Mouse (Mus musculus) urinary bladder, postnatal 4 days (tissue): ENCODE data around the gene 2310050C09Rik.

Experiments used
- DNase-seq, 2 experiments: peaks; one replicate each; pipeline ENCODE4 v3.0.0; 2021 to 2022; ENCODE audit warnings: low spot score in 2 of 2

The 2310050C09Rik gene

GRCm38 (mm10) chr3:92870116-92870515, at the start of gene 2310050C09Rik:
Gene 2310050C09Rik, minus strand, starts transcription at chr3:92870216.
- DNase-seq = no peak

DNA sequence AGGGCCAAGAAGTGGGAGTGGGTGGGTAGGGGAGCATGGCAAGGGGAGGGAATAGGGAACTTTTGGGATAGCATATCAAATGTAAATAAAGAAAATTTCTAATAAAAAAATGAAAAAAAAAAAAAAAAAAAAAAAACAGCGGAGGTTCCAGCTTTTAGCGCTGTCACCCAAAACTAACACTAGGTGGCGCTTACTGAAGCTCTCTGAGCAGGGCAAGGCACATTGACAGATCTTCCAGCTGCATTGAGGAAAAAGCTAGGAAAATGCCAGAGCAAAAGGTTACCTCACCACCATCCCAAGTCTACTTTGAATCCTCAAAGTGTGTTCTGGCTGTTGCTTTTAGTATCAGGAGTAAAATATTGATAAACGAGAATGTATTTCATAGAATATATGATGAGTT, 37.6 kb upstream of the 2310050C09Rik start:
- no peak for DNase-seq

DNA sequence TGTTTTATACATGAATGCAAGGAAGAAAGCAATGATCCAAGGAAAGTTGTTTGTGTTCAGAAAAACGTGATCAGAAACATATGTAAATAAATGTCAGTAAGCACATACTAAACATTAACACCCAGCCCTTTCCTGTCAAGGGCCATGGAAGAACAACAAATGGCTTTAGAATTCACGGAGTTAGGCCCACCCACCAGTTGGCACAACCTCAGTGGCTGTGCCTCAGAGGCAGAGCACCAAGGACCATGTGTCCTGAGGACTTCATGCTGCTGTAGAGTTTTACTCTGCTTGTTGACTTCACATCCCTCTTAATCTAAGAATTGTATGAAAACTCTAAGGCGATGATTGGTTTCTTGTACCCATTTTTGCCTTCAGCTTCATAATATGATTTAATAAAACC, 35.2 kb upstream of the 2310050C09Rik start:
- no peak for DNase-seq

DNA sequence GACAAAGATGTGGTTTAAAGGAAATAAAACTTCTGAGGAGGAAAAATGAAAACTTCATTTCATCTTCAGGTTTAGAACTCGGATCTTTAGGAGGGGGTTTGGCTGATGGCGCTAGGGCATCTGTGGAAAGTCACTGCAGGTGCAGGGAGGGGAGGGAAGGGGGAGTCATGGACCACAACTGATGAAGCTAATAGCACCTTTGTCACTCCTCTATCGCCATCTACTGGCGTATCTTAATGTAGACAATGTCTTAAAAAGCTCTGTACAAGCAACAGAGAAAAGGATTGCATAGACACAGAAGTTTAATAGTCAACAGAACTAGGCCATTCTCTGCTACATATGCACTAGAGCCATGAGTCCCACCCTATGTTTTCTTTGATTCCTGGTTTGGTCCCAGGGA, 33.6 kb upstream of the 2310050C09Rik start:
- DNase-seq = no peak

- DNase-seq = peak in 1 of 2 experiments; percentile 64
These were observed 33.0 kb upstream of the 2310050C09Rik start for GRCm38 (mm10) chr3:92902992-92903391.

- DNase-seq = no peak
These were observed 24.5 kb upstream of the 2310050C09Rik start for GRCm38 (mm10) chr3:92894489-92894888.

DNA sequence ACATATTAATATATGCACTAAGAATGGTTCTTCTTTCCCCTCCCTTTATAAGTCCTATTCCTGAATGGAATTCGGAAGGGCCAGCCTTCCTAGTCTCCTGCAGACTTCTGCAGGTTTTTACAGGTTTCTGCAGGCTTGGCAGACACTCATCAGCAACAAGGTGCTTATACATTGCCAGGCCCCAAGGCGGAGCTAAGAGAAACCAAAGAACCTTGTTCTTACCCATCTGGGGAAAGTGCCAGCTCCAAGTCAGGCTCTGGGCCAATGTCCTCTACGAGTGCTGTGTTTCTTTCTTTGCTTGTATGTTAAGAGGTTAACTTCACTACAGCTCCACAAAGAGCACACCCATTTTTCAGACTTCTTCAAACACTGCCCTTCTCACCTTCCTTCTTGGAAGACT, 24.0 kb upstream of the 2310050C09Rik start:
- no peak for DNase-seq

GRCm38 (mm10) chr3:92874180-92874579, 4.2 kb upstream of the 2310050C09Rik start:
- DNase-seq = no peak

DNA sequence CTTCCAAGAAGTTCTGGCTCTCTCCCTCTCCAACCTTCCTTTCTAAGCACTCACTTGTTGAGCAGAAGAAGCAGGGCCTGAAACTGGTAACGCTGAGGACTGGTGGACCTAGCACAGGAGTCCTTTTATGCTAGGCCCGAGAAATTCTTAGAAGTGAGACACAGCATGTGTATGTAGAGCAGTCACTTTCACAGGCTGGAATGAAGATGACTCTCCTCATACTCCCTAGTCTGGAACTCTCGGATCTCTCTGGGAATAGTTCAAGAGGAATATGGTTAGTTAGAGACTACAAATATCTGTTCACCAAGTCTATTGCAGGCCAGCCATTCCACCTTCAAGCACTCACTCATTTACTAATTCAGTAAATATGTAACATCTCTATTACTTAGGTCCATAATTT, 18.8 kb downstream of the 2310050C09Rik start, which contains the start of gene Lce1l:
TSS of gene Lce1l (minus strand) at position 101 of the 400 bp plus-strand sequence.
- DNase-seq = no peak

DNA sequence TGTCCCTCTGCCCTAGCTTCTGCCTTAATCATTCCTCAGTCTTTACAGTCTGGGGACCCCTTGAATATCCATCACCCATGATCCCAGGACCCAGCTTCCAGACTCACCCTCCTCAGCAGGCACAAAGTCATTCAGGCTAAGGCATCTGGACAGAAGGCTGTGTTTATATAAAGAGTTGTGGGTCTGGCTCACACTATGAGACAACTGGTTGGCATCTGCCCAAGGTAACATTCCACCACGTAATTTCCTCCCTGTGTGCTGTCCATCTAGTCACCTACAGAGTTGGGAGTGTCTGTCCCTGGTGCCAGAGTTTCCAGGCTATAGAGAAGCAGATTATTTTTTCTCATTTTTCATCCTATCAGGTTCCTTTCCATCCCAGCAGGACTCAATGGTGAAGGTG, 42.9 kb downstream of the 2310050C09Rik start, which contains the start of gene Kprp:
TSS of gene Kprp (minus strand) at position 140 of the 400 bp plus-strand sequence.
- no peak for DNase-seq

DNA sequence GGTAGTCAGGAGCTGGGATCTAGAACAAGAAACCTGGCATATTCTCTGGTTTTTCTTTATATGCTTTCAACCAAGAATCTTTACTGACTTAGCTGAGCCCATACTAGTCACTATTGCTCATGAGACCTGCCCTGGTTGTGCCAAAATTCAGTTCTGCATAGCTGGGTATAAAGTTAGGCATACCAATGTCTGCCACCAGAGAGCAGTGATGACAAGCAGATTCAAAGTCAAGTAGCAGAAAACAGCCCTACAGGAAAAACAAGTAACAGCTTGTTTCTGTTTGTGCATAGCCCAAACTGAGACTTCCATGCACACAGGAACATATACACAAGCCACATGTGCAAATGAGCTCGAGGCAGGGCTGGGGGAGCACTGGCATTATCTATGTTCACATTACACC, 44.2 kb downstream of the 2310050C09Rik start:
- no peak for DNase-seq
